Mouse (Mus musculus): ENCODE results near the gene Clk4.
A peak's percentile ranks its signal among the peaks of the same experiment; 100 is the strongest.

Gene Clk4

GRCm38 (mm10) chr11:51261680-51262219, at the start of gene Clk4:
Gene Clk4 (plus strand): TSS chr11:51261730.
- DNase-seq = no peak

- no peak for DNase-seq
Measured at GRCm38 (mm10) chr11:51214021-51214420, 47.5 kb upstream of the Clk4 start.

- DNase-seq = no peak
Measured at GRCm38 (mm10) chr11:51219396-51219980, 42.0 kb upstream of the Clk4 start.

GRCm38 (mm10) chr11:51220308-51220707, 41.2 kb upstream of the Clk4 start, which contains the start of gene Gm12569:
Gene Gm12569 (plus strand): TSS chr11:51220473.
- no peak for DNase-seq

- DNase-seq = no peak
Measured at GRCm38 (mm10) chr11:51227104-51227503, 34.4 kb upstream of the Clk4 start.

GRCm38 (mm10) chr11:51234626-51235025, 26.9 kb upstream of the Clk4 start:
- DNase-seq = no peak

- DNase-seq = no peak
Measured at GRCm38 (mm10) chr11:51242897-51243296, 18.6 kb upstream of the Clk4 start.

GRCm38 (mm10) chr11:51257006-51257405, 4.5 kb upstream of the Clk4 start:
- DNase-seq = no peak

GRCm38 (mm10) chr11:51262342-51263285, 1.1 kb downstream of the Clk4 start, which contains the start of gene BC049762:
Gene BC049762 (minus strand): TSS chr11:51263046.
- peak; percentile 98 to 99 for DNase-seq

GRCm38 (mm10) chr11:51263286-51263831, 1.8 kb downstream of the Clk4 start:
- DNase-seq = peak; percentile 68 to 76

- peak; percentile 26 to 39 for DNase-seq
Measured at GRCm38 (mm10) chr11:51264352-51264751, 2.8 kb downstream of the Clk4 start.

- peak in 1 of 2 experiments; percentile 18 for DNase-seq
Measured at GRCm38 (mm10) chr11:51265326-51265725, 3.8 kb downstream of the Clk4 start.

GRCm38 (mm10) chr11:51274418-51274817, 12.9 kb downstream of the Clk4 start:
- no peak for DNase-seq

GRCm38 (mm10) chr11:51289564-51290041, 28.1 kb downstream of the Clk4 start, which contains the start of gene Col23a1:
Gene Col23a1 (plus strand): TSS chr11:51289920.
- peak; percentile 86 for DNase-seq

GRCm38 (mm10) chr11:51290066-51290955, 28.8 kb downstream of the Clk4 start:
- DNase-seq = peak; percentile 70 to 80

- no peak for DNase-seq
Measured at GRCm38 (mm10) chr11:51293956-51294530, 32.5 kb downstream of the Clk4 start.

GRCm38 (mm10) chr11:51295742-51296141, 34.2 kb downstream of the Clk4 start:
- no peak for DNase-seq

GRCm38 (mm10) chr11:51298691-51299090, 37.2 kb downstream of the Clk4 start:
- DNase-seq = no peak

- no peak for DNase-seq
Measured at GRCm38 (mm10) chr11:51302396-51302795, 40.9 kb downstream of the Clk4 start.

GRCm38 (mm10) chr11:51303981-51304553, 42.5 kb downstream of the Clk4 start:
- DNase-seq = no peak

GRCm38 (mm10) chr11:51308306-51308705, 46.8 kb downstream of the Clk4 start:
- peak in 1 of 2 experiments; percentile 28 for DNase-seq
